Mouse (Mus musculus): Measurements from ENCODE around the gene Zdhhc25. TPM values are rescaled to one million over a fixed set of nuclear protein-coding genes. Genes with fewer than 3 reads are reported as not detected.

Gene Zdhhc25
- polyA plus RNA-seq, 1 experiment from 2014 or later: not detected

GRCm38 (mm10) chr15:88604669-88605414, 4.7 kb downstream of the Zdhhc25 start:
- WGBS: 82% methylated on average over 17 of the region's 17 CpGs
- H3K4me1 ChIP-seq: peaks cover 5% of the 10 kb centered on the region; the same call in 1 of the 2 replicates
- H3K4me3 ChIP-seq: no peak overlapping the region
- no peak for ATAC-seq (ENCODE audit: insufficient number of reproducible peaks, insufficient read depth, low FRiP score, low TSS enrichment, low read depth)
- H3K9me3 ChIP-seq: no peaks in the 10 kb centered on the region
- no peak overlapping the region for H3K27ac ChIP-seq
- H3K36me3 ChIP-seq: no peaks in the 10 kb centered on the region
- H3K27me3 ChIP-seq: no peaks in the 10 kb centered on the region
- no peak overlapping the region for H3K9ac ChIP-seq
- no peak overlapping the region for H3K4me2 ChIP-seq

GRCm38 (mm10) chr15:88605415-88605785, 5.3 kb downstream of the Zdhhc25 start:
- Histone ChIP-seq H3K9ac (no peak overlapping the region), H3K9me3 (no peaks in the 10 kb centered on the region), H3K4me2 (no peak overlapping the region), H3K27me3 (no peaks in the 10 kb centered on the region), H3K27ac (no peak overlapping the region), H3K36me3 (no peaks in the 10 kb centered on the region), H3K4me1 (peaks cover 5% of the 10 kb centered on the region; the same call in 1 of the 2 replicates), H3K4me3 (no peak overlapping the region)
- ATAC-seq (ENCODE audit: insufficient number of reproducible peaks, insufficient read depth, low FRiP score, low TSS enrichment, low read depth): no peak
- 74% methylated on average over 5 of the region's 5 CpGs for WGBS

- no peak overlapping the region for H3K27ac ChIP-seq
- no peak overlapping the region for H3K9ac ChIP-seq
- H3K4me3 ChIP-seq: no peak overlapping the region
- H3K36me3 ChIP-seq: no peaks in the 10 kb centered on the region
- WGBS: 77% methylated on average over 16 of the region's 16 CpGs
- no peak overlapping the region for H3K4me2 ChIP-seq
- H3K4me1 ChIP-seq: peaks cover 6% of the 10 kb centered on the region; the same call in 1 of the 2 replicates
- no peak for ATAC-seq (ENCODE audit: insufficient number of reproducible peaks, insufficient read depth, low FRiP score, low TSS enrichment, low read depth)
- H3K27me3 ChIP-seq: no peaks in the 10 kb centered on the region
- H3K9me3 ChIP-seq: no peaks in the 10 kb centered on the region
Observed at GRCm38 (mm10) chr15:88617125-88617524, 17.0 kb downstream of the Zdhhc25 start.

GRCm38 (mm10) chr15:88618008-88618773, 18.1 kb downstream of the Zdhhc25 start:
- Histone ChIP-seq H3K27ac (no peak overlapping the region), H3K4me2 (no peak overlapping the region), H3K36me3 (no peaks in the 10 kb centered on the region), H3K4me3 (no peak overlapping the region), H3K9me3 (no peaks in the 10 kb centered on the region), H3K9ac (no peak overlapping the region), H3K27me3 (no peaks in the 10 kb centered on the region), H3K4me1 (peaks cover 5% of the 10 kb centered on the region; the same call in 1 of the 2 replicates)
- WGBS: 48% methylated on average over 17 of the region's 17 CpGs
- no peak for ATAC-seq (ENCODE audit: insufficient number of reproducible peaks, insufficient read depth, low FRiP score, low TSS enrichment, low read depth)

DNA sequence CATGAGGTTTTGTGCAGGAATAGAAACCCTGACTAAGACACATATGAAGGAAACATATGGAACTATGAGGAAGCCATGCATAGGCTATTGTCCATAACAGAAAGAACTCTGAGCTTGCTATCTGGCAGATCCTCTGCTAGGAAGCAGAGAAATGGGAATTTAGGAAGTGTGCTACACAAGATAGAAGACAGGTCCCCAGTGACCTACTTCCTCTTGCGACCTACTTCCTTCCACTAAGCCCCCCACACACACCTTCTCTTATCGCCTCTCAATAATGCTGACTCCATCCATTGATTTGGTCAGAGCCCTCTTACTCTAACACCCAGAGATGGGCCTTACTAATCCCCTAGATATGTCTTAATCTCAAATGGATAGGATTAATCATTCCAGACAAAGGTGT, 19.9 kb downstream of the Zdhhc25 start:
- Histone ChIP-seq H3K27ac (no peak overlapping the region), H3K4me3 (no peak overlapping the region), H3K9ac (no peak overlapping the region), H3K4me2 (no peak overlapping the region), H3K36me3 (no peaks in the 10 kb centered on the region), H3K27me3 (no peaks in the 10 kb centered on the region), H3K9me3 (no peaks in the 10 kb centered on the region), H3K4me1 (no peaks in the 10 kb centered on the region)
- no peak for ATAC-seq (ENCODE audit: insufficient number of reproducible peaks, insufficient read depth, low FRiP score, low TSS enrichment, low read depth)
- 98% methylated on average over 2 of the region's 2 CpGs for WGBS

DNA sequence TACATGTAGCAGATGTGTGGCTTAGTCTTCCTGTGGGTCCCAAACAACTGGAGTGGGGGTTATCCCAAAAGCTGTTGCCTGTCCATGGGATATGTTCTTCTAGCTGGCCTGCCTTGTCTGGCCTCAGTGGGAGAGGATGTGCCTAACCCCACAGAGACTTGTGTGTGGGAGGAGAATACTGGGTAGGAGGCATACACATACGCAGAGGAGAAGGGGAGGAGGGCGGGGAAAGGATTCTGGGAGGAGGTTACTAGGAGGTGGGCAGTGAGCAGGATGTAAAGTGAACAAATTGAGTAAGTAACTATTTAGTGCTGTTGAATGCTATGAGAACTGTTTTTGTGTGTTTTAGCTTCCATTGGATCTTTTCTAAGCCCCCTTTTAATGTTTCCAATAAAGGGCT, 23.8 kb downstream of the Zdhhc25 start:
- no peaks in the 10 kb centered on the region for H3K9me3 ChIP-seq
- 88% methylated on average over 2 of the region's 2 CpGs for WGBS
- ATAC-seq (ENCODE audit: insufficient number of reproducible peaks, insufficient read depth, low FRiP score, low TSS enrichment, low read depth): no peak
- no peak overlapping the region for H3K4me2 ChIP-seq
- H3K4me1 ChIP-seq: no peaks in the 10 kb centered on the region
- no peak overlapping the region for H3K27ac ChIP-seq
- H3K27me3 ChIP-seq: no peaks in the 10 kb centered on the region
- no peak overlapping the region for H3K4me3 ChIP-seq
- no peak overlapping the region for H3K9ac ChIP-seq
- no peaks in the 10 kb centered on the region for H3K36me3 ChIP-seq

- no peak overlapping the region for H3K4me3 ChIP-seq
- WGBS: 75% methylated on average over 6 of the region's 6 CpGs
- H3K4me2 ChIP-seq: no peak overlapping the region
- no peaks in the 10 kb centered on the region for H3K36me3 ChIP-seq
- ATAC-seq (ENCODE audit: insufficient number of reproducible peaks, insufficient read depth, low FRiP score, low TSS enrichment, low read depth): no peak
- H3K9me3 ChIP-seq: no peaks in the 10 kb centered on the region
- H3K27me3 ChIP-seq: no peaks in the 10 kb centered on the region
- H3K27ac ChIP-seq: no peak overlapping the region
- no peak overlapping the region for H3K9ac ChIP-seq
- no peaks in the 10 kb centered on the region for H3K4me1 ChIP-seq
Observed at GRCm38 (mm10) chr15:88624874-88625277, 24.8 kb downstream of the Zdhhc25 start.

- WGBS: 67% methylated on average over 3 of the region's 3 CpGs
- no peak for ATAC-seq (ENCODE audit: insufficient number of reproducible peaks, insufficient read depth, low FRiP score, low TSS enrichment, low read depth)
- Histone ChIP-seq H3K4me3 (no peak overlapping the region), H3K27me3 (no peaks in the 10 kb centered on the region), H3K4me2 (no peak overlapping the region), H3K36me3 (no peaks in the 10 kb centered on the region), H3K9ac (no peak overlapping the region), H3K9me3 (no peaks in the 10 kb centered on the region), H3K4me1 (no peaks in the 10 kb centered on the region), H3K27ac (no peak overlapping the region)
Observed at GRCm38 (mm10) chr15:88625303-88626066, 25.4 kb downstream of the Zdhhc25 start.

DNA sequence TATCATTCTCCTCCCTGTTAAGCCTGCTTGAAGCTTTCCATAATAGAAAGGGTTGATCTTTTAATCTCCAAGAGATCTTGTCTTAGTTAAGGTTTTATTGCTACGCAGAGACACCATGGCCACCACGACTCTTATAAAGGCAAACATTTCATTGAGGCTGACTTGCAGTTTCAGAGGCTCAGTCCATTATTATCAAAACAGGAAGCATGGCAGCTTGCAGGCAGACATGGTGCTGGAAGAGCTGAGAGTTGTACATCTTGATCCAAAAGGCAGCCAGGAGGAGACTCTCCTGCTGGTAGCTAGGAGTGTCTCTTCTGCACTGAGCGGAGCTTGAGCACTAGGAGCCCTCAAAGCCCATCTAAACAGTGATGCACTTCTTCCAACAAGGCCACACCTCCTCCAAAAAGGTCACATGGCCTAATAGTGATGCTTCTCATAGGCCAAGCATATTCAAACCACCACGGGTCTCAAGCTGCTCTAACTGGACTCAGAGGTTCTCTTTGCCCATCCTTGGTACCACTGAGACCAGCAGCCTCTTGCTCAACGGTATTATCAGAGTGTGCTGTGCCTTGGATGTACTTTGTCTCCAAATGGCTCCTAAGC, 26.9 kb downstream of the Zdhhc25 start:
- Histone ChIP-seq H3K4me1 (no peaks in the 10 kb centered on the region), H3K27ac (no peak overlapping the region), H3K9ac (no peak overlapping the region), H3K36me3 (no peaks in the 10 kb centered on the region), H3K4me3 (no peak overlapping the region), H3K4me2 (no peak overlapping the region), H3K27me3 (no peaks in the 10 kb centered on the region), H3K9me3 (no peaks in the 10 kb centered on the region)
- 83% methylated on average over 5 of the region's 5 CpGs for WGBS
- no peak for ATAC-seq (ENCODE audit: insufficient number of reproducible peaks, insufficient read depth, low FRiP score, low TSS enrichment, low read depth)

- H3K9ac ChIP-seq: no peak overlapping the region
- H3K27me3 ChIP-seq: no peaks in the 10 kb centered on the region
- ATAC-seq (ENCODE audit: insufficient number of reproducible peaks, insufficient read depth, low FRiP score, low TSS enrichment, low read depth): no peak
- no peak overlapping the region for H3K4me3 ChIP-seq
- H3K27ac ChIP-seq: no peak overlapping the region
- no peaks in the 10 kb centered on the region for H3K36me3 ChIP-seq
- 73% methylated on average over 9 of the region's 9 CpGs for WGBS
- no peaks in the 10 kb centered on the region for H3K4me1 ChIP-seq
- no peaks in the 10 kb centered on the region for H3K9me3 ChIP-seq
- H3K4me2 ChIP-seq: no peak overlapping the region
Observed at GRCm38 (mm10) chr15:88628801-88629356, 28.8 kb downstream of the Zdhhc25 start.

DNA sequence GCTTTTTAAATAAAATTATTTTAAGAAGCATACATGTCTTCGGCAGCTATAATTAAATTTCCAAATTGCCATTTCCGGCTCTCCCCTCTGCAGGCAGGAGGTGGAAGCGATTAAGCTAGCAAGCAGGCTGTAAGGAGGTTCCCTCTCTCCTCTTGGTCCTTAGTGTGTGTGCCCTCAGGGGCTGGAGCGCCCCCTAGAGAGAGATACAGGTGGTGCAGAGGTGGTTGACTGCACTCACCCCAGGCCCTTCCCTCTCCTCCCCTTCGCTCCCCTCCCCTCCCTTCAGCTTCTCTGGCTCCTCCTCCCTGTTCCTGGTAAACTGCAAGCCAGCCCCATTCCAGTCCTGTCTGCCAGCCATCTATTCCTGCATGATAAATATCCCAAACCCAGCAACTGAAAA, 35.1 kb downstream of the Zdhhc25 start:
- H3K9me3 ChIP-seq: no peaks in the 10 kb centered on the region
- H3K4me2 ChIP-seq: no peak overlapping the region
- H3K27me3 ChIP-seq: no peaks in the 10 kb centered on the region
- H3K4me3 ChIP-seq: no peak overlapping the region
- no peak for ATAC-seq (ENCODE audit: insufficient number of reproducible peaks, insufficient read depth, low FRiP score, low TSS enrichment, low read depth)
- WGBS: 62% methylated on average over 5 of the region's 5 CpGs
- H3K27ac ChIP-seq: no peak overlapping the region
- H3K36me3 ChIP-seq: no peaks in the 10 kb centered on the region
- no peak overlapping the region for H3K9ac ChIP-seq
- no peaks in the 10 kb centered on the region for H3K4me1 ChIP-seq

All from embryonic facial prominence, embryonic 13.5 days (tissue).